Mouse (Mus musculus) bone marrow macrophage, adult 2 months (primary cell): Measurements from ENCODE around the gene Slc10a6.

Experiments used
- CTCF ChIP-seq: IDR thresholded peaks from 2 replicates; pipeline ENCODE4 v1.5.1; 2012; ENCODE audit warnings: low read depth, mild to moderate bottlenecking, low read length, moderate library complexity
- POLR2A ChIP-seq: IDR thresholded peaks from 2 replicates; pipeline ENCODE4 v1.6.1; 2012; ENCODE audit warnings: mild to moderate bottlenecking, low read depth, low read length, borderline replicate concordance

DNA sequence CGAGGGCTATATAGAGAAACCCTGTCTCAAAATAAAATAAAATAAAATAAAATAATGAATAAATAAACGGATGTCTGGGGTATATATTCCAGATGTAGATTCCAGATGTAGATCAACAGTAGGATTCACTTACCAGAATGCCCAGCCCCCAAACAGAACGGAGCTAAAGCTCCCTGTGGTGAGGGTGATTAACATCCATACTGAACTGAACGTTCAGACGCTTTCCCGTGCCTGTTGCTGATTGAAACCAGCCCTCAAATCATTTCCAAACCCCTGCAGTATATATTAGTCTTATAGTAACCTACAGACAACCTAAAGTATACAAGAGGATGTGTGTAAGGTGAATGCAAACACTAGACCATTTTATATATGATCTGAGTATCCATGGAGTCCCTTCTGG lies 45.3 kb upstream of the Slc10a6 start:
- no peak for TF ChIP-seq POLR2A
- no peak for TF ChIP-seq CTCF
